Mouse (Mus musculus): Measurements from ENCODE around the gene Caly. TPM values are rescaled to one million over a fixed set of nuclear protein-coding genes. Genes with fewer than 3 reads are reported as not detected.

The Caly gene
- polyA plus RNA-seq, 1 experiment from 2014 or later, result 179 TPM

DNA sequence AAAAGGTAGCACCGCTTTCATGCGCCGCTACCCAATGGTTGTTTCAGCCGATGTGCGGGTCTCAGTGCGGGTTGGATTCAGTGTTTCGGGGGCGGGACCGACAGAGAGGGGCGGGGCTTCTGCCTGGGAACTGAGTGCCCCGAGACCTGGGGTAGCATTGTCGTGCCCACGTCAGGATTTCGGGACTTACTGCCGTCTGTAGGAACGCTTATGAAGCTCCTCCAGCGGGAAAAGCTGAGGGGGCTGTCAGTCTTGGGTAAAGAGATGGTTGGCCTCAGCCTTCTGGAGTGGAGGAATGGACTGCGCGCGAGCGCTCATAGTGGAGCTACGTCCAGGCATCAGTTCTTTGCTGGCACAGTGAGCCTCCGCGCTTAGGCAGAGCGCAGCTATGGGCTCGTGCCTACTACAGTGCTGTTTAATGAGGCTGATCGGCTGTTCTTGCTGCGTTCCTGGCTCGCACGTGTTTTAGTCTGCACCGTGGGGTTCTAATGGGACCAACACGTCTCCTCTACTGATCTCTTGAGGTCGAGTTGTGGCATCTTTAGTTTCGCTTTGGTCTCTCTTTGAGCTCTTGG lies 33.1 kb downstream of the Caly start:
- H3K9me3 ChIP-seq (ENCODE audit: control insufficient read depth, low read length), result no peaks in the 10 kb centered on the region
- ATAC-seq, result peak; percentile 79

DNA sequence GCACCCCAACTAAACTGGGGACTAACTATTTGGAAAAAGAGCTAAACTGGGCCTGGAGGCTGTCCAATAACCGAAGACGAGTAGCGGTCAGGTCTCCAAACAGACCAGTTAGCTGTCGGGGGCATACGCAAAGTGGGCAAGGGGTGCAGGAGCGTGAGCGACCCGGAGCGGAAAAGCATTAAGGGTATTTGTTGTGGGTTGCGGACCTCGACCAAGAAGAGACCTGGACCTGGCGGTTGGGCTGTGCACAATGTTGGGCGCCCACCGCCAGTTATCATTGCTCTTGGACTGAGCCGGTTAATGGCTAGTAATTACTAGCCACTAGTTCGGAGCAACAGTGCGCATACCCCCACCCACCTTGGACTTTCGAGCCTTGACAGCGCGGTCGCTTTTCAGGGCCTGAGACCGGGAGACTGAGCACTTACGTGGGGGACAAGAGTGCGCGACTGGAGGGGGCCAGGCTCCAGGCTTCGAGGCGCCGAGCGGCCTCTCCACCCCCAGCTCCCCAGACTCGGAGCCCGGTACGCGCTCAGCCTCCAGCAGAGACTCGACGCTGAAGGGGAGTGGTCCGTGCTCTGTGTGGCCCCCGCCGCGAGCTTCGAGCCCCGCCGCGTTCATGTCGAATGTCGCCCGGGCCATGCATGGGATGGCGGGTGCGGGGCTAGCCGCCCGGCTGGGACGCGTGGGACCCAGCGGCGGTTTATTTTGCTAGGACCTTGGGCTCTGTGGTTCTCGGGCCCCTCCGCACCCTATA lies 33.8 kb downstream of the Caly start, which contains the start of gene Msx3:
Gene Msx3, minus strand, starts transcription at position 729 of the 754 bp plus-strand sequence.
- Histone ChIP-seq H3K4me1 (replicated peaks; ENCODE audit: control insufficient read depth, insufficient read depth, low read length) (peaks cover 23% of the 10 kb centered on the region), H3K36me3 (ENCODE audit: control insufficient read depth, insufficient read depth) (no peaks in the 10 kb centered on the region), H3K4me3 (replicated peaks; ENCODE audit: low read length) (peak within 1 kb of the TSS; percentile 42), H3K4me2 (ENCODE audit: low read length) (peak within 1 kb of the TSS; percentile 65), H3K27me3 (replicated peaks; ENCODE audit: control insufficient read depth, insufficient read depth, low read length) (peaks cover 77% of the 10 kb centered on the region), H3K27ac (ENCODE audit: low read length) (no peak within 1 kb of the TSS), H3K9ac (replicated peaks; ENCODE audit: low read depth, low read length) (peak within 1 kb of the TSS; percentile 38), H3K9me3 (ENCODE audit: control insufficient read depth, low read length) (no peaks in the 10 kb centered on the region)
- ATAC-seq, result peak; percentile 39
- WGBS, result under 1% methylated on average over 56 of the region's 56 CpGs

More for the DNA sequence above, 33.1 kb downstream of the Caly start:
- peak overlapping the region; percentile 42 for H3K4me3 ChIP-seq (replicated peaks; ENCODE audit: low read length)
- 0 out of 2 replicates have a peak overlapping the region, but pooled peaks have one; percentile 28 for H3K9ac ChIP-seq (replicated peaks; ENCODE audit: low read depth, low read length)
- under 1% methylated on average over 34 of the region's 34 CpGs for WGBS
- no peak overlapping the region for H3K27ac ChIP-seq (ENCODE audit: low read length)
- peaks cover 77% of the 10 kb centered on the region for H3K27me3 ChIP-seq (replicated peaks; ENCODE audit: control insufficient read depth, insufficient read depth, low read length)
- H3K4me1 ChIP-seq (replicated peaks; ENCODE audit: control insufficient read depth, insufficient read depth, low read length), result peaks cover 23% of the 10 kb centered on the region
- H3K4me2 ChIP-seq (ENCODE audit: low read length), result peak overlapping the region; percentile 65
- no peaks in the 10 kb centered on the region for H3K36me3 ChIP-seq (ENCODE audit: control insufficient read depth, insufficient read depth)

GRCm38 (mm10) chr7:140047811-140048311 lies 34.5 kb downstream of the Caly start:
- H3K9ac ChIP-seq (replicated peaks; ENCODE audit: low read depth, low read length), result peak overlapping the region; percentile 38
- H3K9me3 ChIP-seq (ENCODE audit: control insufficient read depth, low read length), result no peaks in the 10 kb centered on the region
- WGBS, result under 1% methylated on average over 33 of the region's 33 CpGs
- no peak overlapping the region for H3K27ac ChIP-seq (ENCODE audit: low read length)
- peak overlapping the region; percentile 65 for H3K4me2 ChIP-seq (ENCODE audit: low read length)
- peaks cover 71% of the 10 kb centered on the region for H3K27me3 ChIP-seq (replicated peaks; ENCODE audit: control insufficient read depth, insufficient read depth, low read length)
- peak; percentile 34 for ATAC-seq
- peaks cover 23% of the 10 kb centered on the region for H3K4me1 ChIP-seq (replicated peaks; ENCODE audit: control insufficient read depth, insufficient read depth, low read length)
- no peaks in the 10 kb centered on the region for H3K36me3 ChIP-seq (ENCODE audit: control insufficient read depth, insufficient read depth)
- peak overlapping the region; percentile 42 for H3K4me3 ChIP-seq (replicated peaks; ENCODE audit: low read length)

DNA sequence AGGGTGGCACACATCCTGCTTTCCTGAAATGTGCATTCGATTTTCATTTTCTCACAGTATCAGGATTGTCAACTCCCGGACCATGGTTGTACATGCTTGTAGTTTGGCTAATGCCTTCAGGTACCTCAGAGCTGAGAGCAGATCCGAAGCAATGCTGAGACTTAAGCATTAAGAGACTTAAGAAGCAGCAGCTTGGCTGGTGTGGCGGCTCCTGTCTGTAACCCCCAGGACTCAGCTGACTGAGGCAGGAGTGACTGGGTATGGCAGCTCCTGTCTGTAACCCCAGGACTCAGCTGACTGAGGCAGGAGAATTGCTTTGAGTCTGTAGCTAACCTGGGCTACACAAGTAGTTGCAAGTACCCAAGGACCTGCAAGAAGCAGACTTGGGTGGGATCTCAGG lies 36.8 kb downstream of the Caly start:
- no peak overlapping the region for H3K4me3 ChIP-seq (replicated peaks; ENCODE audit: low read length)
- no peak for ATAC-seq
- peaks cover 4% of the 10 kb centered on the region for H3K36me3 ChIP-seq (ENCODE audit: control insufficient read depth, insufficient read depth)
- no peak overlapping the region for H3K27ac ChIP-seq (ENCODE audit: low read length)
- H3K4me2 ChIP-seq (ENCODE audit: low read length), result no peak overlapping the region
- H3K9me3 ChIP-seq (ENCODE audit: control insufficient read depth, low read length), result no peaks in the 10 kb centered on the region
- no peak overlapping the region for H3K9ac ChIP-seq (replicated peaks; ENCODE audit: low read depth, low read length)
- 74% methylated on average over 4 of the region's 4 CpGs for WGBS
- H3K27me3 ChIP-seq (replicated peaks; ENCODE audit: control insufficient read depth, insufficient read depth, low read length), result peaks cover 51% of the 10 kb centered on the region
- peaks cover 23% of the 10 kb centered on the region for H3K4me1 ChIP-seq (replicated peaks; ENCODE audit: control insufficient read depth, insufficient read depth, low read length)

GRCm38 (mm10) chr7:140042728-140043127 lies 39.6 kb downstream of the Caly start:
- H3K36me3 ChIP-seq (ENCODE audit: control insufficient read depth, insufficient read depth), result peaks cover 6% of the 10 kb centered on the region
- 63% methylated on average over 3 of the region's 3 CpGs for WGBS
- H3K4me3 ChIP-seq (replicated peaks; ENCODE audit: low read length), result no peak overlapping the region
- no peak overlapping the region for H3K9ac ChIP-seq (replicated peaks; ENCODE audit: low read depth, low read length)
- ATAC-seq, result no peak
- no peak overlapping the region for H3K27ac ChIP-seq (ENCODE audit: low read length)
- peaks cover 26% of the 10 kb centered on the region for H3K27me3 ChIP-seq (replicated peaks; ENCODE audit: control insufficient read depth, insufficient read depth, low read length)
- H3K4me1 ChIP-seq (replicated peaks; ENCODE audit: control insufficient read depth, insufficient read depth, low read length), result peaks cover 3% of the 10 kb centered on the region
- no peak overlapping the region for H3K4me2 ChIP-seq (ENCODE audit: low read length)
- H3K9me3 ChIP-seq (ENCODE audit: control insufficient read depth, low read length), result no peaks in the 10 kb centered on the region

- Histone ChIP-seq H3K36me3 (ENCODE audit: control insufficient read depth, insufficient read depth) (peaks cover 15% of the 10 kb centered on the region), H3K9ac (replicated peaks; ENCODE audit: low read depth, low read length) (peak overlapping the region; percentile 93), H3K4me3 (replicated peaks; ENCODE audit: low read length) (peak overlapping the region; percentile 86), H3K27me3 (replicated peaks; ENCODE audit: control insufficient read depth, insufficient read depth, low read length) (no peaks in the 10 kb centered on the region), H3K4me2 (ENCODE audit: low read length) (peak overlapping the region; percentile 67), H3K4me1 (replicated peaks; ENCODE audit: control insufficient read depth, insufficient read depth, low read length) (peaks cover 21% of the 10 kb centered on the region), H3K27ac (ENCODE audit: low read length) (no peak overlapping the region), H3K9me3 (ENCODE audit: control insufficient read depth, low read length) (no peaks in the 10 kb centered on the region)
- WGBS, result 58% methylated on average over 3 of the region's 3 CpGs
- ATAC-seq, result no peak
These were observed 45.2 kb downstream of the Caly start for GRCm38 (mm10) chr7:140037171-140037555.

- Histone ChIP-seq H3K9ac (replicated peaks; ENCODE audit: low read depth, low read length) (peak within 1 kb of the TSS; percentile 93), H3K27me3 (replicated peaks; ENCODE audit: control insufficient read depth, insufficient read depth, low read length) (no peaks in the 10 kb centered on the region), H3K4me3 (replicated peaks; ENCODE audit: low read length) (peak within 1 kb of the TSS; percentile 86), H3K4me1 (replicated peaks; ENCODE audit: control insufficient read depth, insufficient read depth, low read length) (peaks cover 21% of the 10 kb centered on the region), H3K27ac (ENCODE audit: low read length) (peak within 1 kb of the TSS; percentile 86), H3K4me2 (ENCODE audit: low read length) (peak within 1 kb of the TSS; percentile 67), H3K9me3 (ENCODE audit: control insufficient read depth, low read length) (no peaks in the 10 kb centered on the region), H3K36me3 (ENCODE audit: control insufficient read depth, insufficient read depth) (peaks cover 20% of the 10 kb centered on the region)
- peak; percentile 96 for ATAC-seq
- under 1% methylated on average over 69 of the region's 69 CpGs for WGBS
These were observed 45.8 kb downstream of the Caly start, which contains the start of the genes Zfp511 and Tubgcp2 for GRCm38 (mm10) chr7:140036281-140037170. Gene Zfp511 (plus strand): TSS chr7:140036391. Gene Tubgcp2 (minus strand): TSS chr7:140036669.

- Histone ChIP-seq H3K9ac (replicated peaks; ENCODE audit: low read depth, low read length) (peak overlapping the region; percentile 93), H3K4me1 (replicated peaks; ENCODE audit: control insufficient read depth, insufficient read depth, low read length) (peaks cover 21% of the 10 kb centered on the region), H3K27me3 (replicated peaks; ENCODE audit: control insufficient read depth, insufficient read depth, low read length) (no peaks in the 10 kb centered on the region), H3K4me3 (replicated peaks; ENCODE audit: low read length) (peak overlapping the region; percentile 86), H3K4me2 (ENCODE audit: low read length) (peak overlapping the region; percentile 67), H3K9me3 (ENCODE audit: control insufficient read depth, low read length) (no peaks in the 10 kb centered on the region), H3K27ac (ENCODE audit: low read length) (no peak overlapping the region), H3K36me3 (ENCODE audit: control insufficient read depth, insufficient read depth) (peaks cover 24% of the 10 kb centered on the region)
- ATAC-seq, result no peak
- WGBS, result 11% methylated on average over 7 of the region's 7 CpGs
These were observed 46.9 kb downstream of the Caly start for GRCm38 (mm10) chr7:140035456-140035855.
